Mouse (Mus musculus): ENCODE results near the gene Ccdc175.

DNA sequence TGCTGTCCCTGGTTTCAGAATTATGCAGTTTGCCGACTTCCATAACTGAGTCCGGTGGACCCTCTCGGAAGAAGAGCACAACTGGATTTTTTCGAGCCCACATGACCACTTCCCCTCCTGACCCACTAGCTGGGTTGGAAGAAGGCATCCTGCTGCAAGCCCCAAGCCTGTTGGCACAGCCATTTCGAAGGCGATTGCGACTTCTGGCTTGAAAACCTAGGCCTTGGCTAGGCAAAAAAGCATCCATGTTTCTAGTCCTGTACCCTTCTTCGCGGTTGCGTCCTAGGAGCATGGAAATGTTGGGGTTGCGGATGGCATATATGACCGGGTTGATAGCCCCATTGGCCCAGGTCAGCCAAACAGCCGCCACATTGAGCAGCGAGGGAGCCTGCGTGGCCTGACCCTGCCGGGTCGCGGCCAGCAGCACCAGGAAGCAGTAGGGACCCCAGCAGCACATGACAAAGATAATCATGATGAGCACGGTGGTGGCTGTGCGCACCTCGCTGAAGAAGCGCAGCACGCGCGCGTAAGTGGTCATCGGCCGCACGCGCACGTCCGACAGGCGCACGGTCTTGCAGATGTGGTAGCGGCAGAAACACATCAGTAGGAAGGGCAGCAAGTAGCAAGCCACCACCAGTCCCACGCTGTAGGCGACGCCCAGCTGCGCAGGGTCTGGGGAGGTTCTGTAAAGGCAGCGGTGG is 115.1 kb downstream of the Ccdc175 start:
- no peak for TF ChIP-seq CTCF (IDR thresholded peaks at IDR 0.05; ENCODE audit: borderline replicate concordance, control insufficient read depth, extremely low read depth, insufficient read depth, low read length, poor library complexity)
- TF ChIP-seq POLR2A (IDR thresholded peaks at IDR 0.05; ENCODE audit: control insufficient read depth, extremely low read depth, insufficient read depth, low read length, poor library complexity): no peak
